Mouse (Mus musculus): Measurements from ENCODE around the gene Zbed5. TPM values are rescaled to one million over a fixed set of nuclear protein-coding genes. Genes with fewer than 3 reads are reported as not detected.
A peak's percentile ranks its signal among the peaks of the same experiment; 100 is the strongest.

The Zbed5 gene
- total and polyA plus RNA-seq, 3 experiments: 4.5 to 6.4 (median 4.9) TPM

DNA sequence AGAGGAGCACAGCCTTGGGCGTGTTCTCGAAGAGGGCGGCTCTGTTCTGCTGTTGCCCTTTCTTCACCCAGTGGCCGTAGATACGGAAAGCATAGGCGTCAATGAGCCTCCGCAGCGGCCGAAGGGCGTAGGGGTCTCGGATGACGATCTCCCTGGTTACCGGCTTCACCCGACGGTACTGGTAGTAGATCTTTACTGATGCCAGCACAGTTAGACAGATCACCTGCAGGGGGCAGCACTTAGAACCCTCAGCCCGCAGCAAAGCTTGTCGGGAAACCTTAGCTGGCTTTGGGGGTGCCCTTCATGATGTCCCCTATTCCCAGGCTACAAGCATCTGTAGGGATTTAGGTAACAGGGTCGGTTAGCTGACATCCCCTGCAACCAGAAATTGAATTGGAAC lies 31.1 kb upstream of the Zbed5 start:
- TF ChIP-seq CTCF (conservative IDR thresholded peaks at IDR 0.05 in 1 of 2, IDR thresholded peaks at IDR 0.05 in 1 of 2; ENCODE audit: low read depth in 2 of 2, low read length in 2 of 2): peak; percentile 10 to 48; a peak in 2 of 4 replicates
- no peak for TF ChIP-seq USF1 (IDR thresholded peaks at IDR 0.05; ENCODE audit: low read depth, low read length)
- Histone ChIP-seq H3K27me3 (replicated peaks) (no peaks in the 10 kb centered on the region), H3K36me3 (replicated peaks in 1 of 2; ENCODE audit: control insufficient read depth in 1 of 2, insufficient read depth in 1 of 2, low read length in 1 of 2) (peaks cover 32 to 43% of the 10 kb centered on the region in 2 experiments), H3K4me2 (ENCODE audit: insufficient read depth, low read depth, poor library complexity, severe bottlenecking) (no peak overlapping the region), H3K79me2 (replicated peaks; ENCODE audit: control insufficient read depth, extremely low read depth, insufficient read depth, poor library complexity, severe bottlenecking) (no peaks in the 10 kb centered on the region), H3K9me3 (replicated peaks; ENCODE audit: low read length) (peaks cover 10% of the 10 kb centered on the region), H3K4me3 (replicated peaks in 1 of 3; ENCODE audit: low read depth in 2 of 3, low read length in 2 of 3, poor library complexity in 1 of 3) (no peak overlapping the region), H3K9ac (ENCODE audit: insufficient read depth, low read depth) (no peak overlapping the region), H3K4me1 (ENCODE audit: control insufficient read depth in 1 of 2, insufficient read depth in 2 of 2) (no peaks in the 10 kb centered on the region), H3K27ac (ENCODE audit: insufficient read depth, low read depth) (no peak overlapping the region)
- dilution Hi-C loops (cut with MboI; ENCODE audit: extremely low pct_ligation_motif_present, extremely low pct_unique_long_range_greater_than_20kb, low sequenced_read_pairs) (no loop called here), in situ Hi-C loops (cut with MboI; ENCODE audit: low pct_ligation_motif_present, low pct_unique_long_range_greater_than_20kb, low sequenced_read_pairs) (no loop called here)
- no peak for DNase-seq (ENCODE audit: extremely low read depth)

DNA sequence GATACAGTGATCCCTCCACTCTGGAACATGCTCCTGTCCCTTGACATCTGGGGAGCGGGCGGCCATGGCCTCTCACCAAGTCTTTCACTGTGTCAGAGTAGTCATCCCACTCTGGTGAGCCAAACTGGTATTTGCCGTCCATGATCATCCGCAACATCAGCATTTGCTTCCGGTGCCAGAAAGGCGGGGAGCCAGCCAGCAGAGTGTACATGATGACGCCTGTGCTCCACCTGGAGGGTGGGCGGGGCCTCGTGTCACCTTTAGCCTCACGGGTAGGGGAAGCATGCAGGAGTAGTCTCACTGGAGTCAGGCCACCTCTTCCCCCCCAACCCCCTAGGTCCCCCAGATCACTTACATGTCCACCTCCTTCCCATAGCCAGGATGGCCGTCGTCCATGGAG lies 29.7 kb upstream of the Zbed5 start:
- Histone ChIP-seq H3K4me2 (ENCODE audit: insufficient read depth, low read depth, poor library complexity, severe bottlenecking) (no peak overlapping the region), H3K4me1 (ENCODE audit: control insufficient read depth in 1 of 2, insufficient read depth in 2 of 2) (no peaks in the 10 kb centered on the region), H3K36me3 (replicated peaks in 1 of 2; ENCODE audit: control insufficient read depth in 1 of 2, insufficient read depth in 1 of 2, low read length in 1 of 2) (peaks cover 19 to 29% of the 10 kb centered on the region in 2 experiments), H3K9ac (ENCODE audit: insufficient read depth, low read depth) (no peak overlapping the region), H3K79me2 (replicated peaks; ENCODE audit: control insufficient read depth, extremely low read depth, insufficient read depth, poor library complexity, severe bottlenecking) (no peaks in the 10 kb centered on the region), H3K27ac (ENCODE audit: insufficient read depth, low read depth) (no peak overlapping the region), H3K9me3 (replicated peaks; ENCODE audit: low read length) (peaks cover 10% of the 10 kb centered on the region), H3K27me3 (replicated peaks) (no peaks in the 10 kb centered on the region), H3K4me3 (replicated peaks in 1 of 3; ENCODE audit: low read depth in 2 of 3, low read length in 2 of 3, poor library complexity in 1 of 3) (no peak overlapping the region)
- in situ Hi-C loops (cut with MboI; ENCODE audit: low pct_ligation_motif_present, low pct_unique_long_range_greater_than_20kb, low sequenced_read_pairs): no loop called here
- TF ChIP-seq MEF2A (IDR thresholded peaks at IDR 0.05; ENCODE audit: borderline replicate concordance, low read depth, low read length): no peak
- TF ChIP-seq UBTF (IDR thresholded peaks at IDR 0.05; ENCODE audit: low read depth, low read length): no peak
- no peak for DNase-seq (ENCODE audit: extremely low read depth)
- dilution Hi-C loops (cut with MboI; ENCODE audit: extremely low pct_ligation_motif_present, extremely low pct_unique_long_range_greater_than_20kb, low sequenced_read_pairs): no loop called here

- no peaks in the 10 kb centered on the region for H3K27me3 ChIP-seq (replicated peaks)
- no peak overlapping the region for H3K4me3 ChIP-seq (replicated peaks in 1 of 3; ENCODE audit: low read depth in 2 of 3, low read length in 2 of 3, poor library complexity in 1 of 3)
- no peaks in the 10 kb centered on the region for H3K36me3 ChIP-seq (replicated peaks in 1 of 2; ENCODE audit: control insufficient read depth in 1 of 2, insufficient read depth in 1 of 2, low read length in 1 of 2)
- H3K4me1 ChIP-seq (ENCODE audit: control insufficient read depth in 1 of 2, insufficient read depth in 2 of 2): no peaks in the 10 kb centered on the region
- TF ChIP-seq JUND (conservative IDR thresholded peaks at IDR 0.05; ENCODE audit: low read depth, low read length) (no peak), E2F4 (IDR thresholded peaks at IDR 0.05; ENCODE audit: insufficient replicate concordance, low read depth, low read length) (no peak), ZMIZ1 (IDR thresholded peaks at IDR 0.05; ENCODE audit: low read depth, low read length) (no peak), ZKSCAN1 (IDR thresholded peaks at IDR 0.05; ENCODE audit: borderline replicate concordance, low read depth, low read length) (no peak), CHD1 (IDR thresholded peaks at IDR 0.05; ENCODE audit: low read depth, low read length) (no peak), ELF1 (IDR thresholded peaks at IDR 0.05; ENCODE audit: low read depth, low read length) (no peak), MAX (IDR thresholded peaks at IDR 0.05; ENCODE audit: low read length) (no peak), CTCF (conservative IDR thresholded peaks at IDR 0.05 in 1 of 2, IDR thresholded peaks at IDR 0.05 in 1 of 2; ENCODE audit: low read depth in 2 of 2, low read length in 2 of 2) (no peak), CHD2 (IDR thresholded peaks at IDR 0.05; ENCODE audit: low read length) (no peak), ZNF384 (IDR thresholded peaks at IDR 0.05; ENCODE audit: low read depth, low read length) (no peak), HCFC1 (IDR thresholded peaks at IDR 0.05; ENCODE audit: low read depth, low read length) (no peak), NRF1 (IDR thresholded peaks at IDR 0.05; ENCODE audit: low read depth, low read length) (no peak)
- H3K4me2 ChIP-seq (ENCODE audit: insufficient read depth, low read depth, poor library complexity, severe bottlenecking): no peak overlapping the region
- H3K79me2 ChIP-seq (replicated peaks; ENCODE audit: control insufficient read depth, extremely low read depth, insufficient read depth, poor library complexity, severe bottlenecking): no peaks in the 10 kb centered on the region
- H3K9me3 ChIP-seq (replicated peaks; ENCODE audit: low read length): no peaks in the 10 kb centered on the region
- DNase-seq (ENCODE audit: extremely low read depth): no peak
- H3K9ac ChIP-seq (ENCODE audit: insufficient read depth, low read depth): no peak overlapping the region
- in situ Hi-C loops (cut with MboI; ENCODE audit: low pct_ligation_motif_present, low pct_unique_long_range_greater_than_20kb, low sequenced_read_pairs) (no loop called here), dilution Hi-C loops (cut with MboI; ENCODE audit: extremely low pct_ligation_motif_present, extremely low pct_unique_long_range_greater_than_20kb, low sequenced_read_pairs) (no loop called here)
- H3K27ac ChIP-seq (ENCODE audit: insufficient read depth, low read depth): no peak overlapping the region
Measured at GRCm38 (mm10) chr5:129869238-129869995, 26.1 kb upstream of the Zbed5 start.

Measured in CH12.LX (cell line).